Mouse (Mus musculus): ENCODE data around the gene 3110009E18Rik. TPM values are rescaled to one million over a fixed set of nuclear protein-coding genes. Genes with fewer than 3 reads are reported as not detected.

3110009E18Rik gene
- polyA plus RNA-seq, 1 experiment: 5.5 TPM

DNA sequence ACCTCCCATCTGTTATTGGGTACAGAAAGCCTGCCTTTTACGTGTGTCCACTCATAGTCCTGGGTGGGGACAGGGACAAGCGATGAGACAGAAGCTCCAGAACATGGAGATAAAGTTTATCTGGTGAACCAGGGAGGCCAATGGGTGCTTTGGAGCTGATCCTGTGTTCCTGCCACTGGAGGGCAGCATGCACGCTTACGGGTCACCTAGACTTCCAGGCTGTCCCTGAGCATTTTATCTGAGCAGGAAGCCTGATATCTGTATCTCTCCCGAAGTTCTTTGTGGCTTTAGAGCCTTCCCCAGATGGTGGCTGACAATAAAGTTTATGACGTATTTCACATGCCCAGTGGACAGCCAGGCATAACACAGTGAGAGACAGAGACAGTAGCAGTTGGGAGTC lies 110.3 kb downstream of the 3110009E18Rik start:
- H3K36me3 ChIP-seq (ENCODE audit: control insufficient read depth, insufficient read depth, low read length): no peaks in the 10 kb centered on the region
- H3K27ac ChIP-seq (ENCODE audit: control insufficient read depth, insufficient read depth, low read length): no peak overlapping the region
- WGBS: 59% methylated on average over 6 of the region's 6 CpGs
- no peak overlapping the region for H3K4me3 ChIP-seq (ENCODE audit: control insufficient read depth, insufficient read depth, low read length)
- no peak for DNase-seq
- no peaks in the 10 kb centered on the region for H3K4me1 ChIP-seq (replicated peaks; ENCODE audit: control insufficient read depth, insufficient read depth, low read length)
- TF ChIP-seq POLR2A (IDR thresholded peaks at IDR 0.05; ENCODE audit: control insufficient read depth, extremely low read depth, insufficient read depth, low read length, poor library complexity) (no peak), CTCF (IDR thresholded peaks at IDR 0.05; ENCODE audit: borderline replicate concordance, control insufficient read depth, extremely low read depth, insufficient read depth, low read length, poor library complexity) (no peak)
- no peaks in the 10 kb centered on the region for H3K27me3 ChIP-seq (ENCODE audit: control insufficient read depth, insufficient read depth, low read length)

DNA sequence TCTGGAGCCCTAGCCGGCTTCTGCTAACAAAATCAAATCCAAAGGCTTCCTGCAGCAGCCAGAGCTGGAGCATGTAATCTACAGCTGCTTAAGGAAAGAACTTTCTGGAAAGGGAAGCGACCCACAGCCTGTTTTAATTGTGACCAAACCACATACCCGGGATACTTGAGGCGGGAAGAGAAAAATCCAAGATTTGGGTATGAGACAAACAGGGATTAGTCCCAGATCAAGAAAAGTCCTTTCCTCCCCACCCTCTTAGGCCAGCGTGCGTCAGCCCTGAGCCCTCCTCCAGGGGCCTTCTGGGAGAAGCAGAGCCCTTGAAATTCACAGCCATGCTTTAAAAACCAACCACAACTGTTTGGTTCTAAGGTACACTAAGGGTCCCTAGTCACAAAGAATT lies 111.2 kb downstream of the 3110009E18Rik start:
- Histone ChIP-seq H3K4me1 (replicated peaks; ENCODE audit: control insufficient read depth, insufficient read depth, low read length) (no peaks in the 10 kb centered on the region), H3K27ac (ENCODE audit: control insufficient read depth, insufficient read depth, low read length) (no peak overlapping the region), H3K36me3 (ENCODE audit: control insufficient read depth, insufficient read depth, low read length) (no peaks in the 10 kb centered on the region), H3K4me3 (ENCODE audit: control insufficient read depth, insufficient read depth, low read length) (no peak overlapping the region), H3K27me3 (ENCODE audit: control insufficient read depth, insufficient read depth, low read length) (no peaks in the 10 kb centered on the region)
- WGBS: 94% methylated on average over 6 of the region's 6 CpGs
- no peak for DNase-seq
- no peak for TF ChIP-seq POLR2A (IDR thresholded peaks at IDR 0.05; ENCODE audit: control insufficient read depth, extremely low read depth, insufficient read depth, low read length, poor library complexity)
- TF ChIP-seq CTCF (IDR thresholded peaks at IDR 0.05; ENCODE audit: borderline replicate concordance, control insufficient read depth, extremely low read depth, insufficient read depth, low read length, poor library complexity): no peak

DNA sequence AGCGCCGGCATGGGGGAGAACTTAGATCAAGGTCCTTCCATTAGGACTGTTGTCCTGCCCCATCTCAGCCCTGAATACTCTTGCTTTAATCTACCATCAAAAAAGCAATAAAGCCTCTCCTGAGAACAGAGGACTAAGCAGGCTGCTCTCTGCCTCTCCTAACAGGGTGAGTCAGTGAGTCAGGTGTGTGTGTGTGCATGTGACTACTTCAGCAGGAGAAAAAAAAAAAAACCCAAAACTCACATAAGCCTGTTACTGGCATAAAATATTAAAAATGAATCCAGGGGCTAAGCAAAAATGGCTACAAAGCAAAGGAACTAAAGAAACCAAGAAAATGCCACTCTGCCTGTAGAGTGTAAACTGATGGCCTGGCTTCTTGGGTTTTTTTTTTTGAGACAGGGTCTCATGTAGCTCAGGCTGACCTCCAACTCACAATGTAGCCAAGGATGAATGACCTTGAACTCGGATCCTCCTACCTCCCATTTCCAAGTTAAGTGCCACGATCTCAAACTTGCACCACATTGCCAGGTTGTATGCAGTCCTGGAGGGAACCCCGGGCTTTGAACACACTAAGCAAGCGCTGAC lies 114.7 kb downstream of the 3110009E18Rik start:
- no peak overlapping the region for H3K27ac ChIP-seq (ENCODE audit: control insufficient read depth, insufficient read depth, low read length)
- no peak for DNase-seq
- H3K4me3 ChIP-seq (ENCODE audit: control insufficient read depth, insufficient read depth, low read length): no peak overlapping the region
- H3K27me3 ChIP-seq (ENCODE audit: control insufficient read depth, insufficient read depth, low read length): no peaks in the 10 kb centered on the region
- TF ChIP-seq CTCF (IDR thresholded peaks at IDR 0.05; ENCODE audit: borderline replicate concordance, control insufficient read depth, extremely low read depth, insufficient read depth, low read length, poor library complexity) (no peak), POLR2A (IDR thresholded peaks at IDR 0.05; ENCODE audit: control insufficient read depth, extremely low read depth, insufficient read depth, low read length, poor library complexity) (no peak)
- H3K4me1 ChIP-seq (replicated peaks; ENCODE audit: control insufficient read depth, insufficient read depth, low read length): no peaks in the 10 kb centered on the region; the same call in 1 of the 2 replicates
- H3K36me3 ChIP-seq (ENCODE audit: control insufficient read depth, insufficient read depth, low read length): no peaks in the 10 kb centered on the region
- WGBS: 94% methylated on average over 6 of the region's 6 CpGs

DNA sequence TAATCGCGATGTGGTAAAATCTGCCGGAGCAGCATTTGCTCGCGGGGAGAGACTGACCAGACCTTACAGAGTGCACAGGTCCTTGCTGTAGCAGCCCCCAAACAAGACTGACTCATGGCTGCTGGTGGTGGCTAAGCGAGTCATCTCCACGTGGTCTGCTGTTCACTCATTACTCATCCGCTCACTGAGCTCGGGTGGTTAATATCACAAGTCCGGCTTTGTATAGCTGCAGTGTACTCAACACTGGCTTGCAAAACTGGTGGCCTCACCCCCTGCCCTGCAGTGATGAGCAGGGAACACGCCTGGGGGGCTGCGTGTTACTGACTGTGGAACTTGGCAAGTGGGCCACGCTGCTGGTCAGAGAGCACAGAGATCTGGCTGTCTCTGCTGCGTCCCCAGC lies 115.4 kb downstream of the 3110009E18Rik start:
- no peaks in the 10 kb centered on the region; the same call in 1 of the 2 replicates for H3K4me1 ChIP-seq (replicated peaks; ENCODE audit: control insufficient read depth, insufficient read depth, low read length)
- WGBS: 97% methylated on average over 14 of the region's 14 CpGs
- H3K36me3 ChIP-seq (ENCODE audit: control insufficient read depth, insufficient read depth, low read length): no peaks in the 10 kb centered on the region
- DNase-seq: no peak
- no peak overlapping the region for H3K27ac ChIP-seq (ENCODE audit: control insufficient read depth, insufficient read depth, low read length)
- no peaks in the 10 kb centered on the region for H3K27me3 ChIP-seq (ENCODE audit: control insufficient read depth, insufficient read depth, low read length)
- no peak overlapping the region for H3K4me3 ChIP-seq (ENCODE audit: control insufficient read depth, insufficient read depth, low read length)
- no peak for TF ChIP-seq CTCF (IDR thresholded peaks at IDR 0.05; ENCODE audit: borderline replicate concordance, control insufficient read depth, extremely low read depth, insufficient read depth, low read length, poor library complexity)
- TF ChIP-seq POLR2A (IDR thresholded peaks at IDR 0.05; ENCODE audit: control insufficient read depth, extremely low read depth, insufficient read depth, low read length, poor library complexity): no peak

DNA sequence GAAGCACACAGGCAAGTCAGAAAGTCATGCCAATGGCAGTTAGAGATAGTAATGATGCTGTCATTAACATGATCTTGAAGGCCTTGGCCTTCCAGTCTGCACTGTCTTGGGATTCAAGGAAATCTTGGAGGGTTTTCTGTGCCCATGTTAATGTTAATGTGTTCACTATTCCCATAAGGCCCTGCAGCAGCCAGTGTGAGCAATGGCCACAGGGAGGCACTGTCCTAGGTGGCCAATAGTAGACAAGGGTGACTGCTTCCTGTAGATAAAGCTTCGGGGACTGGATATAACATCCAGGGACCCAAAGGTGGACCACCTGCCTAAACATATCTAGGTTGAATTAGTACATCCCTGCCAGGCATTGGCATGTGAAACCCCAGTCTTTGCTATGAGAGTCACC lies 116.1 kb downstream of the 3110009E18Rik start:
- H3K27me3 ChIP-seq (ENCODE audit: control insufficient read depth, insufficient read depth, low read length): no peaks in the 10 kb centered on the region
- no peak for DNase-seq
- no peaks in the 10 kb centered on the region; the same call in 1 of the 2 replicates for H3K4me1 ChIP-seq (replicated peaks; ENCODE audit: control insufficient read depth, insufficient read depth, low read length)
- H3K27ac ChIP-seq (ENCODE audit: control insufficient read depth, insufficient read depth, low read length): no peak overlapping the region
- H3K4me3 ChIP-seq (ENCODE audit: control insufficient read depth, insufficient read depth, low read length): no peak overlapping the region
- H3K36me3 ChIP-seq (ENCODE audit: control insufficient read depth, insufficient read depth, low read length): no peaks in the 10 kb centered on the region
- TF ChIP-seq CTCF (IDR thresholded peaks at IDR 0.05; ENCODE audit: borderline replicate concordance, control insufficient read depth, extremely low read depth, insufficient read depth, low read length, poor library complexity) (no peak), POLR2A (IDR thresholded peaks at IDR 0.05; ENCODE audit: control insufficient read depth, extremely low read depth, insufficient read depth, low read length, poor library complexity) (no peak)
- WGBS: 91% methylated on average over 1 of the region's 1 CpGs

Other genes with a start within 250 kb of the 3110009E18Rik start
- gene Tmem177, start 208.0 kb upstream of the 3110009E18Rik start, polyA plus RNA-seq (2012; rRNA removed): 6.9 and 7.5 TPM in 2 replicates
- not detected in 2 replicates for gene Cfap221, start 124.0 kb upstream of the 3110009E18Rik start, polyA plus RNA-seq (2012; rRNA removed)
- 0.96 TPM in 2 replicates for gene Sctr, start 114.3 kb upstream of the 3110009E18Rik start, polyA plus RNA-seq (2012; rRNA removed)
- gene Tmem37, start 47.1 kb upstream of the 3110009E18Rik start, polyA plus RNA-seq (2012; rRNA removed): 15.7 and 18.5 TPM in 2 replicates
- gene Dbi, start 109 bp upstream of the 3110009E18Rik start, polyA plus RNA-seq (2012; rRNA removed): 210 and 247 TPM in 2 replicates
- 19.4 and 24.2 TPM in 2 replicates for gene Steap3, start 151.5 kb downstream of the 3110009E18Rik start, polyA plus RNA-seq (2012; rRNA removed)
- gene C1ql2, start 219.4 kb downstream of the 3110009E18Rik start, polyA plus RNA-seq (2012; rRNA removed): 0.11 and 0.28 TPM in 2 replicates